In the genomic region with DNA sequence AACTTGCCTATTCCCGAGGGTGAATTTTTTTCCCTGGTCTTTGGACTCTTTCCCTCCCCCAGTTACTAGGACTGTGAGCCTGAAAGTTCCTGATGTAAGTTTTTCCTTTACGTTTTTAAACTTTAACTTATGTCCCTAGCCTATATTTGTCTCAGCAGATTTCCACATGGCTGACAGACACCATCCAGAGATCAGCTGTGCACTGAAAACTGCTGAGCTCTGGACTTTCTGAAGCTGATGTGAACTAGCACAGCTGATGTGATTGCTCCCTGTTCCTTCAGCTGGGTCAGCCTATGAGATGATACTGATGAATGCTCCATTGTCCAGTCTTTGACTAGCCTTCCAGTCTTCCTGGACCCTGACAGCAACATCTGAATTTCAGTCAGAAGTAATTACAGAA, we compare ENCODE assay signal across 15 mouse cellular contexts.
"Had no signal": no experiment of that assay in that cellular context is flagged by ENCODE, and none has a peak within 500 bp of the region (broad histone marks: within the 10 kb centered on the region; RNA-seq: fewer than 3 reads in every experiment).

No protein-coding gene starts in this region.

- H3K27ac ChIP-seq: intestine, embryonic 15.5 days; left cerebral cortex, adult 2 months; limb, embryonic 10.5 days; liver, embryonic 14.5 days; lung, embryonic 15.5 days; macrophage; midbrain, embryonic 15.5 days; stomach, postnatal 0 days had no signal

- H3K9me3 ChIP-seq: intestine, embryonic 15.5 days; limb, embryonic 10.5 days; lung, embryonic 15.5 days; midbrain, embryonic 15.5 days had no signal

- H3K4me1 ChIP-seq: intestine, embryonic 15.5 days; limb, embryonic 10.5 days; lung, embryonic 15.5 days; megakaryocyte, embryonic 14.5 days; midbrain, embryonic 15.5 days had no signal

- H3K36me3 ChIP-seq: intestine, embryonic 15.5 days; limb, embryonic 10.5 days; lung, embryonic 15.5 days; midbrain, embryonic 15.5 days had no signal

- H3K4me2 ChIP-seq: intestine, embryonic 15.5 days; lung, embryonic 15.5 days; midbrain, embryonic 11.5 days; midbrain, embryonic 15.5 days had no signal

- ATAC-seq: intestine, embryonic 15.5 days; midbrain, embryonic 15.5 days had no signal

- H3K27me3 ChIP-seq: intestine, embryonic 15.5 days; lung, embryonic 15.5 days; megakaryocyte, embryonic 14.5 days; midbrain, embryonic 15.5 days had no signal

- H3K9ac ChIP-seq: intestine, embryonic 15.5 days; liver, embryonic 14.5 days; lung, embryonic 15.5 days; midbrain, embryonic 15.5 days had no signal

- DNase-seq: kidney, adult 8-10 months; kidney, postnatal 25 days; lung, postnatal 14 days; thymus, adult 18-20 months; thymus, postnatal 25 days had no signal

- H3K4me3 ChIP-seq: intestine, embryonic 15.5 days; left cerebral cortex, adult 2 months; limb, embryonic 10.5 days; lung, embryonic 15.5 days; megakaryocyte, embryonic 14.5 days; midbrain, embryonic 15.5 days had no signal
